Mouse (Mus musculus) bone marrow macrophage, adult 2 months (primary cell): Measurements from ENCODE around the gene Gabbr2.

Source experiments
- CTCF ChIP-seq: IDR thresholded peaks from 2 replicates; pipeline ENCODE4 v1.5.1; 2012; ENCODE audit warnings: low read depth, mild to moderate bottlenecking, low read length, moderate library complexity
- POLR2A ChIP-seq: IDR thresholded peaks from 2 replicates; pipeline ENCODE4 v1.6.1; 2012; ENCODE audit warnings: mild to moderate bottlenecking, low read depth, low read length, borderline replicate concordance

GRCm38 (mm10) chr4:46821709-46822108 lies 170.0 kb downstream of the Gabbr2 start:
- no peak for TF ChIP-seq CTCF
- TF ChIP-seq POLR2A, result no peak
